In the genomic region with DNA sequence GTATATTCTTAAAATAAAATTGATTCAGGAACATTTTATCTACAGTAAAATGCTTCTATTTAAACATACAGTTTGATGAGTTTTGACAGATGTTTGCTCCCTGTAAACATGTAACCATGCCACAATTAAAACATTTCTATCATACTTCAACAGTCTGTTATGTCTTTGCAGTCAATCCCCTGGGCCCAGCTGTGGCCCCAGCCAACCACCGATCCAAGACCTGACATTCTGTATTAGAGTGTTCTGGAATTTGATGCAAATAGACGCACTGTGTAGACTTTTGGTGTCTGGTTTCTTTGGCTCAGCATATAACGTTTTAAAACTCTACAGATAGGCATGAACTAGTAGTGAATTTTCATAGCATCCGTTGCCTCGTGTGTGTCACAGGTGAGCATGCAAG, we compare ENCODE assay signal across 29 mouse cellular contexts.
DNase-seq lines count a peak whose midpoint lies in the region; ATAC-seq and TF ChIP-seq lines count a peak whose summit lies in the region.
"Had no signal": no experiment of that assay in that cellular context is flagged by ENCODE, and none has a peak within 500 bp of the region (broad histone marks: within the 10 kb centered on the region; RNA-seq: fewer than 3 reads in every experiment).

No protein-coding gene starts in this region.

- no peak for TF ChIP-seq CTCF in forebrain, postnatal 0 days (IDR thresholded peaks at IDR 0.05; ENCODE audit: low read depth)

- DNase-seq in forebrain, postnatal 0 days: no peak
- DNase-seq in NIH3T3 (ENCODE audit: low read depth): peak; percentile 25
- peak; percentile 79 for DNase-seq in embryonic facial prominence, embryonic 14.5 days (ENCODE audit: low spot score)
- DNase-seq in cerebellum, postnatal 10 days: no peak
- DNase-seq: adrenal gland, adult 2 months; adrenal gland, postnatal 14 days; B cell, adult 2 months; cerebellum, adult 11-12 months; cerebellum, adult 8-10 months; cerebellum, postnatal 14 days; gastrocnemius, adult 2 months; gastrocnemius, postnatal 14 days; heart, adult 18-20 months; heart, postnatal 10 days; heart, postnatal 36 days; kidney, adult 11 months had no signal

- no peak overlapping the region for H3K4me2 ChIP-seq in forebrain, postnatal 0 days (ENCODE audit: low read depth)
- H3K4me2 ChIP-seq in forebrain, embryonic 16.5 days (ENCODE audit: low read length): no peak overlapping the region
- no peak overlapping the region for H3K4me2 ChIP-seq in embryonic facial prominence, embryonic 14.5 days (ENCODE audit: low read depth, low read length)
- no peak overlapping the region for H3K4me2 ChIP-seq in kidney, embryonic 14.5 days (replicated peaks; ENCODE audit: low read depth, low read length)
- H3K4me2 ChIP-seq: forebrain, embryonic 12.5 days; forebrain, embryonic 15.5 days; heart, embryonic 12.5 days; heart, embryonic 15.5 days; hindbrain, embryonic 13.5 days; intestine, embryonic 15.5 days had no signal

- H3K36me3 ChIP-seq in forebrain, postnatal 0 days (ENCODE audit: insufficient read depth): no peaks in the 10 kb centered on the region
- no peaks in the 10 kb centered on the region for H3K36me3 ChIP-seq in forebrain, embryonic 16.5 days (ENCODE audit: control insufficient read depth, insufficient read depth)
- no peaks in the 10 kb centered on the region for H3K36me3 ChIP-seq in embryonic facial prominence, embryonic 14.5 days (ENCODE audit: control insufficient read depth, insufficient read depth, low read length)
- H3K36me3 ChIP-seq in kidney, embryonic 14.5 days (ENCODE audit: control insufficient read depth, insufficient read depth, low read length): no peaks in the 10 kb centered on the region
- H3K36me3 ChIP-seq: forebrain, embryonic 12.5 days; forebrain, embryonic 15.5 days; G1E; heart, embryonic 12.5 days; heart, embryonic 15.5 days; hindbrain, embryonic 10.5 days; hindbrain, embryonic 13.5 days; intestine, embryonic 15.5 days had no signal

- H3K27me3 ChIP-seq in forebrain, postnatal 0 days (ENCODE audit: insufficient read depth, low read length): no peaks in the 10 kb centered on the region
- no peaks in the 10 kb centered on the region for H3K27me3 ChIP-seq in forebrain, embryonic 16.5 days (replicated peaks; ENCODE audit: control insufficient read depth, insufficient read depth, low read length)
- H3K27me3 ChIP-seq in embryonic facial prominence, embryonic 14.5 days (replicated peaks; ENCODE audit: control insufficient read depth, insufficient read depth, low read length): no peaks in the 10 kb centered on the region
- H3K27me3 ChIP-seq in kidney, embryonic 14.5 days (ENCODE audit: control insufficient read depth, insufficient read depth, low read length): no peaks in the 10 kb centered on the region
- H3K27me3 ChIP-seq: CH12.LX; forebrain, embryonic 12.5 days; forebrain, embryonic 15.5 days; heart, embryonic 12.5 days; heart, embryonic 15.5 days; hindbrain, embryonic 13.5 days; intestine, embryonic 15.5 days had no signal

- peak; percentile 26; the same call in 1 of the 2 replicates for ATAC-seq in forebrain, postnatal 0 days
- ATAC-seq in forebrain, embryonic 16.5 days: no peak
- peak; percentile 75 for ATAC-seq in embryonic facial prominence, embryonic 14.5 days (ENCODE audit: low read depth)
- no peak for ATAC-seq in kidney, embryonic 14.5 days (ENCODE audit: low FRiP score, low TSS enrichment)
- ATAC-seq: forebrain, embryonic 15.5 days; hindbrain, embryonic 16.5 days; intestine, embryonic 15.5 days had no signal

- no peak overlapping the region for H3K4me3 ChIP-seq in forebrain, postnatal 0 days (ENCODE audit: low read depth, low read length)
- H3K4me3 ChIP-seq in forebrain, embryonic 16.5 days (replicated peaks; ENCODE audit: low read length): no peak overlapping the region
- no peak overlapping the region for H3K4me3 ChIP-seq in embryonic facial prominence, embryonic 14.5 days (ENCODE audit: low read depth, low read length)
- no peak overlapping the region for H3K4me3 ChIP-seq in kidney, embryonic 14.5 days (ENCODE audit: low read length)
- H3K4me3 ChIP-seq: erythroblast, embryonic 14.5 days; forebrain, embryonic 12.5 days; forebrain, embryonic 15.5 days; gastrocnemius, adult 2 months; heart, embryonic 12.5 days; heart, embryonic 15.5 days; hindbrain, embryonic 10.5 days; hindbrain, embryonic 13.5 days; intestine, embryonic 15.5 days had no signal

- H3K27ac ChIP-seq in forebrain, postnatal 0 days (ENCODE audit: low read depth, low read length): no peak overlapping the region
- H3K27ac ChIP-seq in forebrain, embryonic 16.5 days (ENCODE audit: low read length): no peak overlapping the region
- no peak overlapping the region for H3K27ac ChIP-seq in embryonic facial prominence, embryonic 14.5 days (replicated peaks; ENCODE audit: low read depth, low read length)
- no peak overlapping the region for H3K27ac ChIP-seq in kidney, embryonic 14.5 days (ENCODE audit: low read depth, low read length)
- H3K27ac ChIP-seq: forebrain, embryonic 12.5 days; forebrain, embryonic 15.5 days; gastrocnemius, adult 2 months; heart, embryonic 15.5 days; hindbrain, embryonic 10.5 days; hindbrain, embryonic 13.5 days; intestine, embryonic 15.5 days had no signal

- no peak overlapping the region for H3K9ac ChIP-seq in forebrain, postnatal 0 days
- H3K9ac ChIP-seq in forebrain, embryonic 16.5 days (replicated peaks; ENCODE audit: low read depth, low read length): no peak overlapping the region
- no peak overlapping the region for H3K9ac ChIP-seq in embryonic facial prominence, embryonic 14.5 days (ENCODE audit: low read depth, low read length)
- no peak overlapping the region for H3K9ac ChIP-seq in kidney, embryonic 14.5 days (ENCODE audit: low read depth, low read length)
- H3K9ac ChIP-seq: forebrain, embryonic 12.5 days; forebrain, embryonic 15.5 days; heart, embryonic 12.5 days; heart, embryonic 15.5 days; hindbrain, embryonic 13.5 days; intestine, embryonic 15.5 days had no signal

- WGBS in forebrain, postnatal 0 days: 73% methylated on average over 5 of the region's 5 CpGs
- 87% methylated on average over 5 of the region's 5 CpGs for WGBS in forebrain, embryonic 16.5 days
- WGBS in embryonic facial prominence, embryonic 14.5 days: 39% methylated on average over 5 of the region's 5 CpGs
- WGBS in kidney, embryonic 14.5 days: 79% methylated on average over 5 of the region's 5 CpGs

- H3K4me1 ChIP-seq in forebrain, postnatal 0 days (ENCODE audit: insufficient read depth): no peaks in the 10 kb centered on the region
- H3K4me1 ChIP-seq in forebrain, embryonic 16.5 days (replicated peaks; ENCODE audit: control insufficient read depth, insufficient read depth, low read length): peaks cover 9% of the 10 kb centered on the region
- H3K4me1 ChIP-seq in embryonic facial prominence, embryonic 14.5 days (ENCODE audit: control insufficient read depth, insufficient read depth, low read length): peaks cover 13% of the 10 kb centered on the region
- H3K4me1 ChIP-seq in kidney, embryonic 14.5 days (ENCODE audit: control insufficient read depth, insufficient read depth, low read length): no peaks in the 10 kb centered on the region
- H3K4me1 ChIP-seq: forebrain, embryonic 12.5 days; hindbrain, embryonic 13.5 days had no signal

- no peaks in the 10 kb centered on the region for H3K9me3 ChIP-seq in forebrain, postnatal 0 days (ENCODE audit: low read length)
- no peaks in the 10 kb centered on the region for H3K9me3 ChIP-seq in forebrain, embryonic 16.5 days (ENCODE audit: control insufficient read depth, low read length)
- H3K9me3 ChIP-seq in embryonic facial prominence, embryonic 14.5 days (ENCODE audit: control insufficient read depth, low read length): no peaks in the 10 kb centered on the region
- H3K9me3 ChIP-seq in kidney, embryonic 14.5 days (ENCODE audit: control insufficient read depth, low read length): no peaks in the 10 kb centered on the region
- H3K9me3 ChIP-seq: forebrain, embryonic 12.5 days; forebrain, embryonic 15.5 days; G1E; heart, embryonic 12.5 days; heart, embryonic 15.5 days; hindbrain, embryonic 10.5 days; hindbrain, embryonic 13.5 days; intestine, embryonic 15.5 days had no signal

Comparison
In these comparisons a context has a peak if more than half of its experiments do, and no peak if none do; other contexts are left out.
1. ATAC-seq: peak in forebrain, postnatal 0 days (single experiment) and embryonic facial prominence, embryonic 14.5 days (single experiment); none in forebrain, embryonic 16.5 days (single experiment) and kidney, embryonic 14.5 days (single experiment).
2. DNase-seq: peak in NIH3T3 (single experiment) and embryonic facial prominence, embryonic 14.5 days (single experiment); none in forebrain, postnatal 0 days (single experiment) and cerebellum, postnatal 10 days (0 of 2).